Mouse (Mus musculus) liver, postnatal 0 days (tissue): ENCODE data around the gene Popdc2.

Source experiments
- CTCF ChIP-seq: sonication (generic); IDR thresholded peaks from 2 replicates; pipeline ENCODE4 v1.5.1; 2016; ENCODE audit warnings: antibody characterized with exemption, low read depth
- EP300 ChIP-seq: IDR thresholded peaks from 2 replicates; pipeline ENCODE4 v1.6.1; 2016; ENCODE audit warnings: antibody characterized with exemption, low read depth, mild to moderate bottlenecking

DNA sequence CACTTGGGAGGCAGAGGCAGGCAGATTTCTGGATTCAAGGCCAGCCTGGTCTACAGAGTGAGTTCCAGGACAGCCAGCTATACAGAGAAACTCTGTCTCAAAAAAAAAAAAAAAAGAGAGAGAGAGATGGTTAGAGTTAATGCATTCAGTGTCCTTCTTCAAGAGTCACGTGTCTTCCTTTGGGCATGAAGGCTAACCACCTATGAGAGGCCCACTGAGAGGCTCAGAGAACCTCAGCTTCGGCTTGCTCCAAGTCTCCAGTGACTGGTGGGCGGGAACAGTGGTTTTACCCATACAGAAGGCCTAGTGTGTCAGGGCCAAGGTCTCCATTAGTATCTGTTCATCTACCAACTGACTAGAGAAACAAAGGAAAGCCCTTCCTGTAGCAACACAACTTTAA lies 37.1 kb downstream of the Popdc2 start:
- TF ChIP-seq CTCF (no peak), EP300 (no peak)
